Mouse (Mus musculus) heart, adult 2 months (tissue): ENCODE results near the gene Trpc4ap.

Source experiments
- CTCF ChIP-seq: fragments of 200-600 bp; IDR thresholded peaks from 2 replicates; pipeline ENCODE4 v1.8.1; 2022; ENCODE audit warnings: antibody characterized with exemption, mild to moderate bottlenecking, moderate library complexity
- EP300 ChIP-seq: fragments of 200-500 bp; IDR thresholded peaks from 2 replicates; pipeline ENCODE4 v1.6.1; 2011; ENCODE audit warnings: low read depth, low read length, control low read depth; ENCODE audit not compliant: insufficient read depth

- TF ChIP-seq CTCF, result no peak
- TF ChIP-seq EP300, result no peak
Measured at GRCm38 (mm10) chr2:155641540-155642472, 50.4 kb downstream of the Trpc4ap start.
